Comparison of ENCODE assay signal across 8 mouse cellular contexts in the genomic region with DNA sequence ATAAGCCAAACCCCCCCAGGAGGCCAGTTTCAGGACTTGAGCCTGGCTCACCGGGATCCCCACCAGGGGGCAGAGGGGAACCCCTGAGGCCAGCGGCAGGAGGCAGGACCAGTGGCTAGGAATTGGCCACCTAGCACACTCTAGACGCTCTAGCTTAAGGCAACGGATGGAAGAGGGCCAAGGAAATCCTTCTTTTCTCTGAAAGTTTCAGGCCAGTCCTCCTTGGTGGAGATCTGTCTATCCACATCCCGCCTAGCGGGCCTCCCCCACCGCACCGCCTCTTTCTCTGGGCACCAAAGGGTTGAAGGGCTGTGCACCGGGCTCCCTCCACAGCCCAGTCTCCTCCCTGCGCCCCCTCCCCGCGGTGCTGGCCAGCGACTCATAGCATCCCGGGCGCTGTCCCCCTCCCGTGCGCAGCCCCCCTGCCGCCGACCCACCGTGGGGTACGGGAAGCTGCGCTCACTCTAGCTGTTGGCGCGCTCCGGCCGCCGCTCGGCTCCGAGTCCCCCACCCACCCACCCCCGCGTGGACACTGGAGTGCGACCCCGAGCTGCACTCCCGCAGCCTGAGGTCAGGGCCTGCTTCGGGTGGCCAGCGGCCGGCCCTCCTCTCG. TPM values are rescaled to one million over a fixed set of nuclear protein-coding genes. Genes with fewer than 3 reads are reported as not detected.
A peak's percentile ranks its signal among the peaks of the same experiment; 100 is the strongest.
DNase-seq lines count a peak whose midpoint lies in the region; ATAC-seq and TF ChIP-seq lines count a peak whose summit lies in the region.

No protein-coding gene starts in this region.

- peak overlapping the region; percentile 84 for H3K4me3 ChIP-seq in embryonic facial prominence, embryonic 10.5 days
- H3K4me3 ChIP-seq in intestine, postnatal 0 days (ENCODE audit: low read depth, low read length) = peak overlapping the region; percentile 66

- WGBS in embryonic facial prominence, embryonic 10.5 days = 1% methylated on average over 38 of the region's 38 CpGs
- WGBS in intestine, postnatal 0 days = under 1% methylated on average over 28 of the region's 38 CpGs

- peaks cover 16% of the 10 kb centered on the region for H3K27me3 ChIP-seq in embryonic facial prominence, embryonic 10.5 days (replicated peaks; ENCODE audit: low read depth, poor library complexity, severe bottlenecking)
- no peaks in the 10 kb centered on the region for H3K27me3 ChIP-seq in intestine, postnatal 0 days (replicated peaks; ENCODE audit: control insufficient read depth, insufficient read depth, low read length)

- peak; percentile 81 for TF ChIP-seq CTCF in intestine, postnatal 0 days (IDR thresholded peaks at IDR 0.05; ENCODE audit: low read depth)

- peak overlapping the region; percentile 54 for H3K9ac ChIP-seq in intestine, postnatal 0 days (ENCODE audit: low read depth, low read length)

- H3K4me2 ChIP-seq in intestine, postnatal 0 days (replicated peaks; ENCODE audit: low read depth) = peak overlapping the region; percentile 94

- intact Hi-C loops in left cerebral cortex, postnatal 4 days (cut with DNase I) = loop anchor here (5.0 to 10.0 kb wide), 3 partner anchors 128 to 530 kb away; no protein-coding TSS in a partner anchor

- no peaks in the 10 kb centered on the region for H3K9me3 ChIP-seq in embryonic facial prominence, embryonic 10.5 days
- no peaks in the 10 kb centered on the region for H3K9me3 ChIP-seq in intestine, postnatal 0 days (ENCODE audit: control insufficient read depth)

- peak; percentile 40 for ATAC-seq in intestine, postnatal 0 days
- ATAC-seq in monocyte, adult 5-6 weeks (replicated peaks; ENCODE audit: insufficient number of reproducible peaks, low FRiP score, low TSS enrichment, poor library complexity, severe bottlenecking) = no peak

- peak overlapping the region; percentile 93 for H3K27ac ChIP-seq in embryonic facial prominence, embryonic 10.5 days (replicated peaks)
- peak overlapping the region; percentile 60; the same call in 1 of the 2 replicates for H3K27ac ChIP-seq in intestine, postnatal 0 days (ENCODE audit: low read depth, low read length)

- DNase-seq in adrenal gland, postnatal 4 days (ENCODE audit: low spot score in 2 of 2) = peak; percentile 14 to 44
- DNase-seq in embryonic facial prominence, embryonic 10.5 days (ENCODE audit: low spot score) = peak; percentile 83
- peak; percentile 66 to 74 for DNase-seq in heart, adult 18-20 months
- peak; percentile 75 for DNase-seq in left cerebral cortex, postnatal 4 days
- DNase-seq in mesoderm, embryonic 11.5 days (ENCODE audit: low read depth, low spot score) = peak; percentile 76
- DNase-seq in right cerebral cortex, postnatal 4 days = peak; percentile 70

- peaks cover 18% of the 10 kb centered on the region for H3K4me1 ChIP-seq in embryonic facial prominence, embryonic 10.5 days
- H3K4me1 ChIP-seq in intestine, postnatal 0 days (replicated peaks; ENCODE audit: control insufficient read depth, insufficient read depth, low read length) = peaks cover 4% of the 10 kb centered on the region; the same call in 1 of the 2 replicates

- no peaks in the 10 kb centered on the region for H3K36me3 ChIP-seq in embryonic facial prominence, embryonic 10.5 days (replicated peaks)
- no peaks in the 10 kb centered on the region for H3K36me3 ChIP-seq in intestine, postnatal 0 days (ENCODE audit: control insufficient read depth, insufficient read depth)

RNA-seq across cellular contexts. Expression of a gene that starts 0.4 kb away (rescaled TPM):
- total RNA-seq in adrenal gland, postnatal 4 days (2021) = 10 to 100 TPM; 14.4 to 18.3 TPM
- polyA plus RNA-seq in embryonic facial prominence, embryonic 10.5 days (2016; fragmentation: Nextera tagmentation; extraction: Ambion mirVana) = 0.67 and 0.75 TPM in 2 replicates
- 1 to 10 TPM; 1.7 to 4.3 TPM for total RNA-seq in heart, adult 18-20 months (2021)
- 6.5 and 7.0 TPM in 2 replicates for polyA plus RNA-seq in intestine, postnatal 0 days (2015; fragmentation: Nextera tagmentation; extraction: Ambion mirVana)
- total RNA-seq in left cerebral cortex, postnatal 4 days (2021) = 10 to 100 TPM; 74.8 to 87.6 TPM
- 0.96 to 2.7 TPM (median 2.3 TPM) in 3 replicates for total RNA-seq in monocyte, adult 5-6 weeks (2017)

Comparison
In these comparisons a context has a peak if more than half of its experiments do, and no peak if none do; other contexts are left out.
1. DNase-seq: peak in every context shown above with its lines; median percentile 83 in embryonic facial prominence, embryonic 10.5 days; 76 in mesoderm, embryonic 11.5 days; 75 in left cerebral cortex, postnatal 4 days; 70 in heart, adult 18-20 months; 70 in right cerebral cortex, postnatal 4 days; 29 in adrenal gland, postnatal 4 days.